Mouse (Mus musculus): ENCODE measurements around the gene Zfp867.

DNA sequence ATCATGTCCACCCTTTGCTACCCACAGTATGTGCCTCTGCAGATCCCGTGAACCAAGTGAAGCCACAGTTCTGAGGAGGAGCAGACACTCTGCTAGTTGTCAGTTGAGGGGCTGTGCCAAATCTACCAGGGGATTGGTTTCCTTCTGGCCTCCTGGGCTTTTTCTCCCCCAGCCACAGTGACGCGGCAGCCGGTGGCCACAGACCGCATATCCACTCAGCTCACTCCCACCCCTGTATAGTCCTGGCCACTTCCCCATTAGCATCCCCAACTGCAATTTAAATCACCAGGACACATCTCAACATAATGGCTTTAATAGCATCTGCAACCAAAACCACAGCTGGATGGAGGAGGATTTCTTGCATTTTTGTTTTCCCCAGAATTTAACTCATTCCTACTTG, 53.6 kb downstream of the Zfp867 start:
- no peak for TF ChIP-seq CTCF (IDR thresholded peaks at IDR 0.05; ENCODE audit: extremely low read depth, insufficient read depth, insufficient read length, insufficient replicate concordance)
- no peak for TF ChIP-seq POLR2A (IDR thresholded peaks at IDR 0.05; ENCODE audit: low read depth, low read length)

All from spleen, adult 2 months (tissue).